Mouse (Mus musculus) small intestine, adult 2 months (tissue): ENCODE measurements at regions not wholly inside any gene's neighbourhood (a gene's known extent, or its start where the extent isn't known, plus 50 kb on each side); places are given as distances from the start of the nearest gene placed in this dataset.

Experiments
- CTCF ChIP-seq: fragments of 200-500 bp; IDR thresholded peaks from 2 replicates; pipeline ENCODE4 v1.5.1; 2012; ENCODE audit warnings: low read depth, mild to moderate bottlenecking, control low read depth, inconsistent platforms, low read length, moderate library complexity, mixed read lengths; ENCODE audit not compliant: insufficient replicate concordance, insufficient read length; ENCODE audit errors: extremely low read depth
- POLR2A ChIP-seq: fragments of 200-500 bp; IDR thresholded peaks from 2 replicates; pipeline ENCODE4 v1.6.1; 2012; ENCODE audit warnings: low read depth, mild to moderate bottlenecking, control low read depth, inconsistent platforms, low read length, moderate library complexity

DNA sequence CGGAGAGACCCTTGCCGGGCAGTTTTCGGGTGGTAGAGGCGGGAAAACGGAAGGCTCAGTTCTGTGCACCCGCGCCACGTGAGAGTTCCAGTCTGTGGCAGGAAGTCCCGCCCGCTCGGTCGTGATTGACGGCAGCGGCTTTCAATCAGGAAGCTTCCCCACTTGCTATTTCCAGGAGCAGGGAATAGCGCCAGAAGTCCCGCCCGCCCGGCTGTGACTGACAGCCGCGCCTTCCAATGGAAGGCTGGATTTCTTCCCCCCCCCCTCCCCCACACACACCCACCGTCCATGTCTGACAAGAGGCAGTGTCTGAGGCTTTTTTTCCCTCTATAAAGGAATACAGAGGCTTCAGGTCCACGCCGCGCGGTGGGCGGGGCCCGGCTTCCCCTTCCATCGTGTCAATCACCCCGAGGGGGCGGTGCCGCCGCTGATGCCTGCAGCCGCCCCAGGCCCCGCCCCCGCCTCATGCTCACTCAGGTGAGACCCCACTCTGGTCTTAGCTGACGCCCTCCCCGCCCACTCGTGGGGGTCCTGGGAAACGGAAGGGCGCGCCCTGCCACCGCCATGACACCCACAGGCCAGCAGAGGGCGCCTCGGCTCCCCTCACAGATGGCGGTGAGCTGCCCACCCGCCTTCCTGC lies 2590.2 kb downstream of the Gm37988 start:
- no peak for TF ChIP-seq POLR2A
- peak; percentile 64; the same call in 1 of the 2 replicates for TF ChIP-seq CTCF
